Mouse (Mus musculus): ENCODE measurements at regions not wholly inside any gene's neighbourhood (a gene's known extent, or its start where the extent isn't known, plus 50 kb on each side); places are given as distances from the start of the nearest gene placed in this dataset.

DNA sequence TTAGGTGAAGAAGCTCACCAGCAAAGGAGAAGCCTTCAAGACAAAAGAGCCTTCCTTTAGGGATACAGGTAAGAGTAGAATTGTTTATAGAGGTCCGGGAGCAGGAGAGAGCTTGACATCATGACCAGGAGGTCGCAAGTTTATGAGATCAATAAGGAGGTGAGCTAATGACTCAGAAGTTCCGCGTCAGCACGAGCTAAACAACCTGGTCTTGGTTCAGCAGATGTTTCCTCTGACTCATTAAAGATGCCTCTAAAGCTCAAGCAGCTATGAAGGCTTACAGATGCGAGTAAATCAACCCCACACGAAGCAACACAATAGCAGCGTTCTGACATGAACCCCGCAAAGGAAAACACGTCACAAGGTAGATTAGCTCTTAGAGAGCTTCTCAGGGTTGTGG is 171.1 kb upstream of the Jade1 start:
- WGBS = 89% methylated on average over 10 of the region's 10 CpGs
- Histone ChIP-seq H3K27ac (ENCODE audit: low read depth, low read length) (no peak overlapping the region), H3K9ac (replicated peaks; ENCODE audit: low read length, poor library complexity, severe bottlenecking) (no peak overlapping the region)

DNA sequence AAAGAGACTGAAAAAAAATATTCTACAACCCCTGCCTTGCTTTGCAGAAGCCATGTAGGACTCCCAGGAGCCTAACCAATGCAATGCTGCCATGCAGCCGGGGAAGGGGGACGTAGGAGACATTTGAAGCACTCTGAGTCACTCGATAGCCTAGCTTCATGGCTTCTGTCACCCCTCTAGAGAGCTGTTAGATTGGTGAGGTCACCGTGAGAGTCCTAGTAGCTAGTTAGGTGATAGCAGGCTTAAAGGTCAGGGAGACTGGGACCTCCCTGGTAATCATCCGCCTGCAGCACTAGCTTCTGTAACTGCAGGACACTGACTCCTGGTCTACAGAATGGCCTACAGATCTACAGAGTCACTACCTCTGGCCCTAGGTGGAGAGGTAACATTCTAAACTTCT is 177.0 kb upstream of the Jade1 start:
- Histone ChIP-seq H3K36me3 (ENCODE audit: insufficient read depth, low read length) (no peaks in the 10 kb centered on the region), H3K4me2 (ENCODE audit: low read depth, low read length, poor library complexity, severe bottlenecking) (no peak overlapping the region), H3K4me1 (ENCODE audit: insufficient read depth, low read length) (peaks cover 3% of the 10 kb centered on the region; the same call in 1 of the 2 replicates), H3K9ac (replicated peaks; ENCODE audit: low read length, poor library complexity, severe bottlenecking) (no peak overlapping the region), H3K9me3 (ENCODE audit: low read length) (no peaks in the 10 kb centered on the region), H3K27ac (ENCODE audit: low read depth, low read length) (no peak overlapping the region), H3K27me3 (ENCODE audit: insufficient read depth, low read length) (no peaks in the 10 kb centered on the region), H3K4me3 (ENCODE audit: low read depth, low read length) (no peak overlapping the region)
- TF ChIP-seq CTCF (IDR thresholded peaks at IDR 0.05) = no peak
- DNase-seq (ENCODE audit: low spot score) = no peak
- no peak for ATAC-seq (ENCODE audit: low FRiP score)
- WGBS = 84% methylated on average over 5 of the region's 5 CpGs

More for the DNA sequence above, 171.1 kb upstream of the Jade1 start:
- Histone ChIP-seq H3K4me2 (ENCODE audit: low read depth, low read length, poor library complexity, severe bottlenecking) (no peak overlapping the region), H3K4me1 (ENCODE audit: insufficient read depth, low read length) (no peaks in the 10 kb centered on the region), H3K9me3 (ENCODE audit: low read length) (no peaks in the 10 kb centered on the region), H3K4me3 (ENCODE audit: low read depth, low read length) (no peak overlapping the region), H3K36me3 (ENCODE audit: insufficient read depth, low read length) (no peaks in the 10 kb centered on the region), H3K27me3 (ENCODE audit: insufficient read depth, low read length) (no peaks in the 10 kb centered on the region)
- ATAC-seq (ENCODE audit: low FRiP score) = no peak
- no peak for TF ChIP-seq CTCF (IDR thresholded peaks at IDR 0.05)
- DNase-seq (ENCODE audit: low spot score) = no peak

DNA sequence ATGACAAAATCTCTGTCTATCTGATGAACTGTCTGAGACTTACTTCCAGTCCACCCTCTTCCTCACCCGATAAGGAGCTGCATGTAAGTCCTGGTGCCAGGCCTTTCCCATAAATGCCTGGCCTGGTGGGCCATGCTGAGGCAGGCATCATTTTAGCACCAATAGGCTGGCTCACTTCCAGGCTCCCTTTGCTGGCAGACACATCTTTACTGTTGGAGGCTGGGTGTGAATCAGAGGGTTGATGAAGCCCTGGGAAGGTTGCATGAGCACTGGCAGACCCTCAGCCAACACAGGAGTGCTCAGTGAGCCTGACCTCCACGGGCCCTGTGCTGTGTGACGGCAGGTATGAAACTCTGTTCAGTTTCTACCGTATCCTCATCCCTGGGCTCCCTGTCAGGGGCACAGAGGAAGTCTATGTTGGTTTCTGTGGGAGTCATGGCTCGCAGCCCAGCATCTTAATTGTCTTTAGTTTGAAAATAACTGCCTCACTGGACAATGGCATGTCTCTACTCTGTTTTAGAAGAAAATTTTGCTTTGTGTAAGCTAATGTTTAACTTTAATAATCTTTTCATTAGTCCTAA is 177.6 kb upstream of the Jade1 start:
- H3K4me2 ChIP-seq (ENCODE audit: low read depth, low read length, poor library complexity, severe bottlenecking) = no peak overlapping the region
- no peak for TF ChIP-seq CTCF (IDR thresholded peaks at IDR 0.05)
- peak; percentile 36 for DNase-seq (ENCODE audit: low spot score)
- no peak overlapping the region for H3K27ac ChIP-seq (ENCODE audit: low read depth, low read length)
- no peak overlapping the region for H3K9ac ChIP-seq (replicated peaks; ENCODE audit: low read length, poor library complexity, severe bottlenecking)
- peaks cover 3% of the 10 kb centered on the region; the same call in 1 of the 2 replicates for H3K4me1 ChIP-seq (ENCODE audit: insufficient read depth, low read length)
- no peaks in the 10 kb centered on the region for H3K27me3 ChIP-seq (ENCODE audit: insufficient read depth, low read length)
- ATAC-seq (ENCODE audit: low FRiP score) = no peak
- H3K4me3 ChIP-seq (ENCODE audit: low read depth, low read length) = no peak overlapping the region
- no peaks in the 10 kb centered on the region for H3K36me3 ChIP-seq (ENCODE audit: insufficient read depth, low read length)
- H3K9me3 ChIP-seq (ENCODE audit: low read length) = no peaks in the 10 kb centered on the region
- 72% methylated on average over 5 of the region's 5 CpGs for WGBS

DNA sequence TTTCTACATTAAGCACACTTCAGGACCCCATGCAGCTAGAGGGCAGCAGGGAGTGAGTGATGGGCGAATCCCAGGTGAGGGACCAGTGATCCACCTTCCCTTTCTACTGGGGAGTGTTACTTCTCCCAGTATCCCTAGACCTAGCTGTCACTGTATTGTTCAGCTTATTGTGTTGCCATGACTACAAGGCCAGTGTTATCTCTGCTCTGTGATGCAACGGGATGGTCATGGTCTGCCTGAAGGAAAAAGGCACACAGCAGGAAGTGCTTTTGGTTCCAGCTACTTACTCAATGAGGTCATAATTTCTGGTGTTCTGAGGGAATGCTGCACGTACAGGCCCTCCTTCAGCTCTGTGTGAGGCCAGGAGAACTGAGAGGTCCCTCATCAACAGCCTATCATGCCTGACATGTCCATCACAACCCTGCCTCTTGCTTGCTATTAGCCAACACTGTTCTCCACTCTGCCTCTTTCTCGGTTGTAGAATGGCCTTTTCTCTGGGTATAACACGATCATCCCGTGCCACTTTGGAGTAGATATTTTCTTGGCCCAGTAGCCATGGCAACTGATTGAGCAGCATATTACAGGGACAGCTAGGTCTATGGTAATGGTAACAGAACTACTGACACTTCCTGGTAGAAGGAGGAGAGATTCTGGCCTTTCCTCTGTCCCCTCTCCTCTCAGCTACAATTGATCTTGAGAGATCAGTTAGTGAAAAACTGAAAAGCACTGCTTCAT is 178.5 kb upstream of the Jade1 start:
- Histone ChIP-seq H3K27ac (ENCODE audit: low read depth, low read length) (peak overlapping the region; percentile 52; the same call in 1 of the 2 replicates), H3K9me3 (ENCODE audit: low read length) (no peaks in the 10 kb centered on the region), H3K4me2 (ENCODE audit: low read depth, low read length, poor library complexity, severe bottlenecking) (no peak overlapping the region), H3K4me1 (ENCODE audit: insufficient read depth, low read length) (peaks cover 3% of the 10 kb centered on the region; the same call in 1 of the 2 replicates), H3K4me3 (ENCODE audit: low read depth, low read length) (no peak overlapping the region), H3K27me3 (ENCODE audit: insufficient read depth, low read length) (no peaks in the 10 kb centered on the region), H3K36me3 (ENCODE audit: insufficient read depth, low read length) (no peaks in the 10 kb centered on the region), H3K9ac (replicated peaks; ENCODE audit: low read length, poor library complexity, severe bottlenecking) (no peak overlapping the region)
- DNase-seq (ENCODE audit: low spot score) (peak; percentile 67), ATAC-seq (ENCODE audit: low FRiP score) (peak; percentile 82)
- 28% methylated on average over 6 of the region's 6 CpGs for WGBS
- TF ChIP-seq CTCF (IDR thresholded peaks at IDR 0.05) = peak; percentile 38; the same call in 1 of the 2 replicates

DNA sequence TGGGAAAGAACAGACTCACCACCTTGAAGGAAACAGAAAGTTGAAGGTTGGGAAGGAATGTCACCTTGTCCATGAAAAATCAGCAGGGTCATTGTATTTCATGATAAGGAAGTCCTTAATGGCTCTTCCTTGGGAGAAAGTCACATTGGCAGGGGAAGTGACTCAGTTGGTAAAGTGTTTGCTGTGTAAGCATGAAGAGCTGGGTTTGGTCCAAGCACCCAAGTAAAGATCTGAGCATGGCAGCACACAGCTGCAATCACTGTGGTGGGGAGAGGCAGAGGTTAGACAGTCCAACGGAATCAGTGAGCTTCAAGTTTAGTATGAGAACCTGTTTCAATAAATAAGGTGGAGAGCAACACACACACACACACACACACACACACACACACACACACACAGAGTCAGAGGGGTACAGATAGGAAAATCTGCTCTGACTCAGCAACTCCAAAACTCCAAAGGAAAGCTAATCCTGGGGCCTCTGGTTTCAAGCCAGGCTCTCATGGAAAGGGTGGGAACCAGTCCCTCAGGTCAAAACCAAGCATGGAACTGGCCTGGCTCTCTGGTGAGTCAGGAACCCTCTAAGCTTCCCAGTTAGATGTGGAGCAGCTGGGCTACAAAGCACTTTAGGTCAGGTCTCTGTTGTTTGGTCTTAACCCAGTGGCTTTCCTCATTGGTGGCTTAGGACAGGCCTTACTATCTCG is 180.2 kb upstream of the Jade1 start:
- TF ChIP-seq CTCF (IDR thresholded peaks at IDR 0.05) = no peak
- Histone ChIP-seq H3K9me3 (ENCODE audit: low read length) (no peaks in the 10 kb centered on the region), H3K36me3 (ENCODE audit: insufficient read depth, low read length) (no peaks in the 10 kb centered on the region), H3K4me2 (ENCODE audit: low read depth, low read length, poor library complexity, severe bottlenecking) (no peak overlapping the region), H3K27me3 (ENCODE audit: insufficient read depth, low read length) (no peaks in the 10 kb centered on the region), H3K27ac (ENCODE audit: low read depth, low read length) (no peak overlapping the region), H3K9ac (replicated peaks; ENCODE audit: low read length, poor library complexity, severe bottlenecking) (no peak overlapping the region), H3K4me3 (ENCODE audit: low read depth, low read length) (no peak overlapping the region), H3K4me1 (ENCODE audit: insufficient read depth, low read length) (peaks cover 3% of the 10 kb centered on the region; the same call in 1 of the 2 replicates)
- ATAC-seq (ENCODE audit: low FRiP score) (no peak), DNase-seq (ENCODE audit: low spot score) (no peak)
- 88% methylated on average over 2 of the region's 2 CpGs for WGBS

DNA sequence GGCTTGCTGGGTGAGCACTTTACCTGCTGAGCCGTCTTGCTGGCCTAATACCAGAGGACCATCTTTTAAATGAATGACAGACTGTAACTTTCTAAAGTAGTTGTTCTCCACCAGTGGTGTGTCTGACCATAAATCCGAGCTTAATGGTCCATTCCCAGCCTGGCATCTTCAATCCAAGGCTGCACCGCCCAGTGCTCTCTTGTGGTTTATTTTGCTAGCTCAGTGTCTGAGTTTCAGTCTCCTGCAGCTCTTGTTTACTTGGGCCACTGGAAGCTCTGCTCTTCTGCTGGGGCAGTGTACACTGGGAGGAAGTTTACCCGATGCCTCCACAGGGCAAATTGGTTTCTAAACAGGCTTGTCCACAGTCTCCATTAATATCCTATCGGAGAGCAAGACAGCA is 182.3 kb upstream of the Jade1 start:
- Histone ChIP-seq H3K4me3 (ENCODE audit: low read depth, low read length) (no peak overlapping the region), H3K27me3 (ENCODE audit: insufficient read depth, low read length) (no peaks in the 10 kb centered on the region), H3K9ac (replicated peaks; ENCODE audit: low read length, poor library complexity, severe bottlenecking) (no peak overlapping the region), H3K36me3 (ENCODE audit: insufficient read depth, low read length) (no peaks in the 10 kb centered on the region), H3K4me1 (ENCODE audit: insufficient read depth, low read length) (peaks cover 3% of the 10 kb centered on the region; the same call in 1 of the 2 replicates), H3K9me3 (ENCODE audit: low read length) (no peaks in the 10 kb centered on the region), H3K27ac (ENCODE audit: low read depth, low read length) (no peak overlapping the region), H3K4me2 (ENCODE audit: low read depth, low read length, poor library complexity, severe bottlenecking) (no peak overlapping the region)
- WGBS = 68% methylated on average over 5 of the region's 5 CpGs
- TF ChIP-seq CTCF (IDR thresholded peaks at IDR 0.05) = no peak
- DNase-seq (ENCODE audit: low spot score) = no peak
- ATAC-seq (ENCODE audit: low FRiP score) = no peak
